Mouse (Mus musculus): ENCODE data around the gene Gm9821. TPM values are rescaled to one million over a fixed set of nuclear protein-coding genes. Genes with fewer than 3 reads are reported as not detected.

Gm9821 gene
- polyA plus RNA-seq, 1 experiment from 2014 or later = 0.52 TPM

GRCm38 (mm10) chr2:91920130-91920529 is 25.4 kb upstream of the Gm9821 start:
- Histone ChIP-seq H3K27ac (no peak overlapping the region), H3K4me1 (peaks cover 36% of the 10 kb centered on the region), H3K9me3 (no peaks in the 10 kb centered on the region), H3K36me3 (replicated peaks) (peaks cover 43% of the 10 kb centered on the region), H3K4me3 (no peak overlapping the region), H3K27me3 (ENCODE audit: poor library complexity, severe bottlenecking) (peaks cover 57% of the 10 kb centered on the region)
- WGBS = 80% methylated on average over 4 of the region's 4 CpGs
- no peak for DNase-seq (ENCODE audit: extremely low spot score, low spot score)

DNA sequence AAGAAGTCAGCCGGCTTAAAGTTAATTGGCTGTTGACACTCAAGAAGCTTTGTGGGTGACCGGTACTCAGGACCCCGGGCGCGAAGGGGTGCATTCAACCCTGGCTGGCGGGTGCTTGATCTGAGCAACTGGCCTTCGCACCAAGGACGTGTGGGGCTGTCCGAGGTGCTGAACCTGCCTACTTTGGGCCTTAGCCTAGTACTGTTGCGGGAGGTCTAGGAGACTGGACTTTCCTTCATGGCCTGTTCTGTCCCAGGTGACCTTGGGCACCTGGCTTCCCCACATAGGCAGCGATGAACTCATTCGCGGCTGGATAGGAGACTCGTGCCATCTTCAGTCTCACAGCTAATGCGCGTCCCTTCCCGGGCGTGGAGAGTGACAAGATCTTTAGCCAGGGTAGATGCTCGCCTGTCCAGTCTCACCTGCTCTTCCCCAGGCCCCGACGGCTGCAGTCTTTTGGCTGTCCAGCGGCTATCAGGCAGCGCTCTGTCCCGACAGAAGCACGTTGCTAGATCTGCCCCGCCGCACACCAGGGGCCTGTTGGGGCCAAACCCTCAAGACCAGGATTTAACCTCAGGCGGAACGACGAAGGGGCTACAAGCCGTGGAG is 24.2 kb upstream of the Gm9821 start:
- WGBS = 3% methylated on average over 31 of the region's 31 CpGs
- H3K27me3 ChIP-seq (ENCODE audit: poor library complexity, severe bottlenecking) = peaks cover 67% of the 10 kb centered on the region
- no peak for DNase-seq (ENCODE audit: extremely low spot score, low spot score)

DNA sequence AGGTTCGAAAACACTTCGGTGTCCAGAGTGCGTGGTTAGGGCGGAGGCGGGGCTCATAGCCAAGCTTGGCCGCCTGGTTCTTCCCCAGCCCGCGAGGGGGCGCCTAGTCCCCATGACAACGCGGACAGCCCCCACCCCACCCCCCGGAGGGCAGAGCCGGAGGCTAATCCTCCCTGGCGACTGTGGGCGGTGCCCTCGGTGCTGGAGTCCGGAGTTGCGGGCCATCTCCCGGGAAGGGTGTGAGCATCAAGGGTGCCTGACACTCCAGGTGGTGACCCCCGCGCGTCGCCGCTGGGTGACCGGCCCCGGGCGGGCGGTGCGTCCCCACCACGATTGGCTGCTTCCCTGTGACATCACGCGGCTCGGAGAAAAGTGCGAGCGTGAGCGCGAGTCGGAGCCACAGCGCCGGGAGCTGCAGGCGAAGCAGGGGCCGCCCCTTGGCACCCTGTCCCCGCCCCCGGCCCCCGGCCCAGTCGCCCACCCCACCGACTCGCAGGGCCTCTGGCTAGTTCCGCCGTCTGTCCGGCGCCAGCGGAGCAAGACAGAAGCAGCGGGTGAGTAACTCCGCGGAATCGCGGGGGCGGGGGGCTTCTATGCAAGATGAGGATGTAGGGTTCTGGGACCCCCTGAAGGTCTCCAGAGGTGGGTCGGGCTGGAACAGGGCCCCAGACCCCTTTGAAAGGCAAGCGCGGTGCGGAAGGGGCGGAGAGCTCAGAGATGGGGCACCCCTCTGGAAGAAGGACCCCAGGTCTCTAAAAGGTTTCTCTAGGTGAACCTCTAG is 23.5 kb upstream of the Gm9821 start:
- H3K9me3 ChIP-seq = no peaks in the 10 kb centered on the region
- H3K4me1 ChIP-seq = peaks cover 36% of the 10 kb centered on the region
- under 1% methylated on average over 64 of the region's 64 CpGs for WGBS
- H3K4me3 ChIP-seq = peak overlapping the region; percentile 71
- peak overlapping the region; percentile 66 for H3K27ac ChIP-seq
- H3K36me3 ChIP-seq (replicated peaks) = peaks cover 26% of the 10 kb centered on the region
- peaks cover 67% of the 10 kb centered on the region for H3K27me3 ChIP-seq (ENCODE audit: poor library complexity, severe bottlenecking)
- DNase-seq (ENCODE audit: extremely low spot score, low spot score) = peak; percentile 79

More for the DNA sequence above, 24.2 kb upstream of the Gm9821 start:
- H3K4me1 ChIP-seq = peaks cover 36% of the 10 kb centered on the region
- peak overlapping the region; percentile 71 for H3K4me3 ChIP-seq
- H3K27ac ChIP-seq = peak overlapping the region; percentile 66
- H3K9me3 ChIP-seq = no peaks in the 10 kb centered on the region
- H3K36me3 ChIP-seq (replicated peaks) = peaks cover 33% of the 10 kb centered on the region

DNA sequence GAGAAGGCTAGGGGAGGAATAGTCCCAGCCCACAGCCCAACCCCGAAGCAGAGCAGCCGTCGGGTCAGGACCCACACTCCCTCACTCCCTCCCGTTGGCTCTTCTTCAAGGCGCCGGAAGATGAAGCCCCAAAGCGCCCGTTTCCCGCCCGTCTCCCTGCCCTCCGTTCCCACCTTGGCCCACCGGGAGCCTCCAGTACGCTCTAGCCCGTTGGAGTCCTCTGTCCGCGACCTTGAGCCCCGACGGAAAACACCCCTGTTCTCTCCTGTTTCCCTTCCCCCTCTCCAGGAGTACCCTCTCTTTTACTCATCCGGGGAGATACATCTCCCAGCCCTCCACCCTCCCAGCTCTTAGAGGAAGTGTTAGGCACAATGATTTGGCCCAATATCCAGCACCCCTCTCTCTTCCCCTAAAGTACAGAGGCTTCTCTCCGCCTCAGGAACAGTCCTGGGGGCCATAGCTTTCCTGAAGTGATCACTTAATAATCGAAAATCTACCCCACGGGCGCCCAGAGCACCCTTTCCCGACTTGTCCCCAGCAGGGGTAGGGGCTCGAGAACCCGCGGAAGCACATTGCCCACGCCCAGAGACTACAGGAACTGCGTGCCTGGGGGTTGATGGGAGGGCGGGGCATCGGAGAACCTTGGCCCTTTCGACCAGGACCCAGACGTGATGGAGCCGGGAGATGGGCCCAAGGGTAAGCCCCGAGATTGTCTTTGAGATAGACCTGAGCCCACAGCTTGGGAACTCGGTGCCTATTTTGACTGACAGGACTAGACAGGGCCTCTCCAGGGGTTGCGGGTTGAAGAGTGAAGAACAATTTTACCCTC is 22.7 kb upstream of the Gm9821 start:
- WGBS = 3% methylated on average over 37 of the region's 37 CpGs
- peaks cover 72% of the 10 kb centered on the region for H3K27me3 ChIP-seq (ENCODE audit: poor library complexity, severe bottlenecking)

DNA sequence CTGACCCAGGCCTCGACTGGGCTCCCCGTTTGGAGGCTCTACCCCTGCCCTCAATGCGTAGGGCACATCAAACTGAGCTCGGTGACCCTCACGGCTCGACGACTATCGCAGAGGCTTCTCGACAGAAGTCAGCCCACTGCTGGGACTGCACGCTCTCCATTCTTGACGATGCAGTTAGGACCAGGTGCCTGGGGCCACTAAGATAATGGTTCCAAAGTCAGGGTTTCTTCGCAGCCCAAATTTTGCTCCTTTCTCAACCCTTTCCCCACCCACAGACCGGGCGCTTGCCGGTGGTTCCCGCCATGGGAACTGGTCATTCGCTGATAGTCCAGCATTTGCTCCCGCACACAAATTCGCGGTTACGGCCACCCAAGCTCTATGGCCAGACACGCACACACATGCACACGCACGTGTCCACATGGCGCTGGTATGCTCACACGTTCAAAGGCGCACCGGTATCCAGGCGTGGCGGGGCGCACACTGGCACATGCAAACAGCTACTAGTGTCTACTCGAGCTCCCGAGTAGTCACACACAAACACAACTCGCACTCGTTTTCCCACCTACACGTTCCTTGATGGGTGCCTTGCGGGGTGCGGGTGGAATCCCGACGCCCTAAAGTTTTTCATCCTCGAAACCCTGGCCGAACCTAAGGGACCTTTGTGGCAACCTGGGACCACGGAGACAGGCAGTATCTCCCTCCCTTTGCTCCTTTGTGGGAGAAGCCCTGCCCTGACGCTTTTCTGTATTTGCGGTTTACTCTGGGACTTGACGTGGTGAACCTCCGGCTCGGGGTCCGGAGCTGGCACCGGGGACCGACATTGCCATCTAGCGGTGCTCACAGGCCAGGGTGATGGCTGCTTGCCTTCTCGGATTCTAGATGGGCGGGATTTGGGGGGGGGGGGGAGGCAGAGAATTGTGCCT is 21.8 kb upstream of the Gm9821 start:
- no peaks in the 10 kb centered on the region for H3K9me3 ChIP-seq
- peak overlapping the region; percentile 71 for H3K4me3 ChIP-seq
- peaks cover 24% of the 10 kb centered on the region for H3K36me3 ChIP-seq (replicated peaks)
- peaks cover 53% of the 10 kb centered on the region for H3K4me1 ChIP-seq
- 4% methylated on average over 54 of the region's 54 CpGs for WGBS
- DNase-seq (ENCODE audit: extremely low spot score, low spot score) = peak; percentile 80
- peaks cover 76% of the 10 kb centered on the region for H3K27me3 ChIP-seq (ENCODE audit: poor library complexity, severe bottlenecking)
- H3K27ac ChIP-seq = no peak overlapping the region

More for the DNA sequence above, 22.7 kb upstream of the Gm9821 start:
- Histone ChIP-seq H3K27ac (no peak overlapping the region), H3K9me3 (no peaks in the 10 kb centered on the region), H3K4me3 (peak overlapping the region; percentile 71), H3K36me3 (replicated peaks) (peaks cover 24% of the 10 kb centered on the region), H3K4me1 (peaks cover 44% of the 10 kb centered on the region)
- DNase-seq (ENCODE audit: extremely low spot score, low spot score) = no peak

- no peak overlapping the region for H3K4me3 ChIP-seq
- WGBS = 67% methylated on average over 1 of the region's 1 CpGs
- no peak overlapping the region for H3K27ac ChIP-seq
- peaks cover 26% of the 10 kb centered on the region for H3K36me3 ChIP-seq (replicated peaks)
- H3K9me3 ChIP-seq = no peaks in the 10 kb centered on the region
- peaks cover 63% of the 10 kb centered on the region for H3K4me1 ChIP-seq
- DNase-seq (ENCODE audit: extremely low spot score, low spot score) = no peak
- H3K27me3 ChIP-seq (ENCODE audit: poor library complexity, severe bottlenecking) = peaks cover 76% of the 10 kb centered on the region
Measured at GRCm38 (mm10) chr2:91924726-91925125, 20.8 kb upstream of the Gm9821 start.

- peaks cover 69% of the 10 kb centered on the region for H3K27me3 ChIP-seq (ENCODE audit: poor library complexity, severe bottlenecking)
- H3K27ac ChIP-seq = no peak overlapping the region
- H3K4me1 ChIP-seq = peaks cover 70% of the 10 kb centered on the region
- no peak overlapping the region for H3K4me3 ChIP-seq
- H3K9me3 ChIP-seq = no peaks in the 10 kb centered on the region
- 91% methylated on average over 15 of the region's 15 CpGs for WGBS
- H3K36me3 ChIP-seq (replicated peaks) = peaks cover 28% of the 10 kb centered on the region
- no peak for DNase-seq (ENCODE audit: extremely low spot score, low spot score)
Measured at GRCm38 (mm10) chr2:91925442-91925841, 20.1 kb upstream of the Gm9821 start.

DNA sequence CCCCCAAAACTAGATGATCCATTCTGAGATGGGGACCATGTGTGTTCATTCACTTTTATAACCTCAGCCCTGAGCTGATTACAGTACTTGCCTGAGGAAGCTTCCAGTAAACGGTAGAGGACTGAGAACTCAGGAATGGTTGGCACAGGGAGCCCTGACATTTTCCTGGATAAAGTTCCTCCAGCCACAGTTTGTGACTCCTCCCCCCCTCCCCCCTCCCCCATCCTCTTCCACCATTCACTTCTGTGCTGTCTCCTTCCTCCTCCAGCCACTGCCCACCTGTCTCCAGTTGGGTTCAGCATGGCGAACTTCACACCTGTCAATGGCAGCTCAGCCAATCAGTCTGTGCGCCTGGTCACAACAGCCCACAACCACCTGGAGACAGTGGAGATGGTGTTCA is 18.6 kb upstream of the Gm9821 start, which contains the start of gene Chrm4:
Gene Chrm4 (plus strand): TSS at position 301 of the 400 bp plus-strand sequence.
- H3K9me3 ChIP-seq = no peaks in the 10 kb centered on the region
- peaks cover 54% of the 10 kb centered on the region for H3K27me3 ChIP-seq (ENCODE audit: poor library complexity, severe bottlenecking)
- 0 out of 2 replicates have a peak within 1 kb of the TSS, but pooled peaks have one; percentile 31 for H3K27ac ChIP-seq
- peaks cover 69% of the 10 kb centered on the region for H3K4me1 ChIP-seq
- peak within 1 kb of the TSS; percentile 25 for H3K4me3 ChIP-seq
- peaks cover 28% of the 10 kb centered on the region for H3K36me3 ChIP-seq (replicated peaks)
- WGBS = 96% methylated on average over 3 of the region's 3 CpGs
- DNase-seq (ENCODE audit: extremely low spot score, low spot score) = no peak

DNA sequence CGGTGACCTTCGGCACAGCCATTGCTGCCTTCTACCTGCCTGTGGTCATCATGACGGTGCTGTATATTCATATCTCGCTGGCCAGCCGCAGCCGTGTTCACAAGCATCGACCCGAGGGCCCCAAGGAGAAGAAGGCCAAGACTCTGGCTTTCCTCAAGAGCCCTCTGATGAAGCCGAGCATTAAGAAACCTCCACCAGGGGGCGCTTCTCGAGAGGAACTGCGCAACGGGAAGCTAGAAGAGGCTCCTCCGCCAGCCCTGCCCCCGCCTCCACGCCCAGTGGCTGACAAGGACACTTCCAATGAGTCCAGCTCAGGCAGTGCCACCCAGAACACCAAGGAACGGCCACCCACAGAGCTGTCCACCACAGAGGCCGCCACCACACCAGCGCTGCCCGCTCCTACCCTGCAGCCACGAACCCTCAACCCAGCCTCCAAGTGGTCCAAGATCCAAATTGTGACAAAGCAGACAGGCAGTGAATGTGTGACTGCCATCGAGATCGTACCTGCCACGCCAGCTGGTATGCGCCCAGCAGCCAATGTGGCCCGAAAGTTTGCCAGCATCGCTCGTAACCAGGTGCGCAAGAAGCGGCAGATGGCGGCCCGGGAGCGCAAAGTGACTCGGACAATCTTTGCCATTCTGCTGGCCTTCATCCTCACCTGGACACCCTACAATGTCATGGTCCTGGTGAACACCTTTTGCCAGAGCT is 17.5 kb upstream of the Gm9821 start:
- Histone ChIP-seq H3K9me3 (no peaks in the 10 kb centered on the region), H3K27me3 (ENCODE audit: poor library complexity, severe bottlenecking) (peaks cover 44% of the 10 kb centered on the region), H3K36me3 (replicated peaks) (peaks cover 28% of the 10 kb centered on the region), H3K4me1 (peaks cover 69% of the 10 kb centered on the region), H3K27ac (0 out of 2 replicates have a peak overlapping the region, but pooled peaks have one; percentile 31), H3K4me3 (peak overlapping the region; percentile 25)
- DNase-seq (ENCODE audit: extremely low spot score, low spot score) = peak; percentile 83
- WGBS = 42% methylated on average over 34 of the region's 34 CpGs

- H3K27me3 ChIP-seq (ENCODE audit: poor library complexity, severe bottlenecking) = peaks cover 36% of the 10 kb centered on the region
- WGBS = 76% methylated on average over 23 of the region's 23 CpGs
- H3K4me1 ChIP-seq = peaks cover 69% of the 10 kb centered on the region
- H3K27ac ChIP-seq = 0 out of 2 replicates have a peak overlapping the region, but pooled peaks have one; percentile 48
- peak; percentile 38 for DNase-seq (ENCODE audit: extremely low spot score, low spot score)
- peaks cover 35% of the 10 kb centered on the region for H3K36me3 ChIP-seq (replicated peaks)
- H3K9me3 ChIP-seq = no peaks in the 10 kb centered on the region
- H3K4me3 ChIP-seq = peak overlapping the region; percentile 83; the same call in 1 of the 2 replicates
Measured at GRCm38 (mm10) chr2:91928534-91929350, 16.8 kb upstream of the Gm9821 start.

All from forebrain, embryonic 10.5 days (tissue).